Mouse (Mus musculus) spleen, embryonic (tissue): ENCODE results near the gene Gm49373.
"Not testable (repeated sequence)": the region's sequence is repeated elsewhere in the genome, so short reads cannot be mapped to it uniquely, and the experiment has no call there.

Experiments used
- CTCF ChIA-PET: fragments of 350-600 bp; sonication (Branson Sonifier 250); formaldehyde crosslinking; loops from one replicate; lab custom pipeline; 2022; lab: Charles Lee

The Gm49373 gene

GRCm38 (mm10) chr9:21074173-21074572 is 1.3 kb upstream of the Gm49373 start:
- CTCF ChIA-PET = interaction anchor here (0.6 kb wide), 2 partner anchors 34 to 47 kb away, joined by 3 to 16 read pairs; no protein-coding TSS in a partner anchor

- CTCF ChIA-PET = interaction anchor here (0.6 kb wide), 1 partner anchor 42 kb away, joined by 3 read pairs; no protein-coding TSS in a partner anchor
Observed at GRCm38 (mm10) chr9:21072641-21073040, 255 bp downstream of the Gm49373 start.

GRCm38 (mm10) chr9:21067006-21067684 is 5.8 kb downstream of the Gm49373 start, which contains the start of gene Zglp1:
Gene Zglp1, minus strand, starts transcription at chr9:21067093.
- CTCF ChIA-PET = interaction anchor here (0.5 kb wide), 1 partner anchor 56 kb away, joined by 6 read pairs; no protein-coding TSS in a partner anchor

GRCm38 (mm10) chr9:21062928-21063327 is 10.0 kb downstream of the Gm49373 start:
- CTCF ChIA-PET = no interaction called here

- CTCF ChIA-PET = no interaction called here
Observed at GRCm38 (mm10) chr9:21051578-21051977, 21.3 kb downstream of the Gm49373 start.

- CTCF ChIA-PET = no interaction called here
Observed at GRCm38 (mm10) chr9:21045235-21045634, 27.7 kb downstream of the Gm49373 start.

GRCm38 (mm10) chr9:21044785-21045184 is 28.1 kb downstream of the Gm49373 start:
- CTCF ChIA-PET = not testable (repeated sequence)

GRCm38 (mm10) chr9:21043563-21043962 is 29.3 kb downstream of the Gm49373 start:
- CTCF ChIA-PET = no interaction called here

- CTCF ChIA-PET = no interaction called here
Observed at GRCm38 (mm10) chr9:21041308-21041707, 31.6 kb downstream of the Gm49373 start.

- CTCF ChIA-PET = no interaction called here
Observed at GRCm38 (mm10) chr9:21039779-21040178, 33.1 kb downstream of the Gm49373 start.

- CTCF ChIA-PET = interaction anchor here (0.6 kb wide), 1 partner anchor 387 kb away, joined by 3 read pairs; the partner anchor contains the start of gene Dnm2
Observed at GRCm38 (mm10) chr9:21037481-21037891, 35.4 kb downstream of the Gm49373 start.

- CTCF ChIA-PET = no interaction called here
Observed at GRCm38 (mm10) chr9:21036666-21037065, 36.2 kb downstream of the Gm49373 start.

- CTCF ChIA-PET = no interaction called here
Observed at GRCm38 (mm10) chr9:21036161-21036560, 36.7 kb downstream of the Gm49373 start.

- CTCF ChIA-PET = interaction anchor here (0.5 kb wide), 1 partner anchor 66 kb away, joined by 3 read pairs; no protein-coding TSS in a partner anchor
Observed at GRCm38 (mm10) chr9:21035586-21035985, 37.3 kb downstream of the Gm49373 start.

- CTCF ChIA-PET = no interaction called here
Observed at GRCm38 (mm10) chr9:21034481-21035085, 38.3 kb downstream of the Gm49373 start.

- CTCF ChIA-PET = interaction anchor here (0.6 to 0.7 kb wide), 3 partner anchors 118 to 190 kb away, joined by 3 to 9 read pairs (median 6); no protein-coding TSS in a partner anchor
Observed at GRCm38 (mm10) chr9:21033136-21033535, 39.8 kb downstream of the Gm49373 start.

- CTCF ChIA-PET = interaction anchor here (0.7 kb wide), 1 partner anchor 187 kb away, joined by 6 read pairs; no protein-coding TSS in a partner anchor
Observed at GRCm38 (mm10) chr9:21032491-21032890, 40.4 kb downstream of the Gm49373 start.

- CTCF ChIA-PET = interaction anchor here (0.5 kb wide), 1 partner anchor 103 kb away, joined by 3 read pairs; no protein-coding TSS in a partner anchor
Observed at GRCm38 (mm10) chr9:21031896-21032351, 41.0 kb downstream of the Gm49373 start, which contains the start of gene Icam5. Gene Icam5, plus strand, starts transcription at chr9:21032073.

- CTCF ChIA-PET = interaction anchor here (0.5 kb wide), 2 partner anchors 103 to 104 kb away, joined by 3 read pairs; no protein-coding TSS in a partner anchor
Observed at GRCm38 (mm10) chr9:21031251-21031895, 41.5 kb downstream of the Gm49373 start.

- CTCF ChIA-PET = interaction anchor here (0.5 to 0.6 kb wide), 4 partner anchors 42 to 110 kb away, joined by 3 to 14 read pairs (median 6); no protein-coding TSS in a partner anchor
Observed at GRCm38 (mm10) chr9:21030781-21031250, 42.1 kb downstream of the Gm49373 start.

GRCm38 (mm10) chr9:21030055-21030600 is 42.8 kb downstream of the Gm49373 start:
- CTCF ChIA-PET = interaction anchor here (0.5 to 0.6 kb wide), 3 partner anchors 42 to 110 kb away, joined by 3 to 14 read pairs (median 8); no protein-coding TSS in a partner anchor
